Mouse (Mus musculus): ENCODE measurements around the gene Kin. TPM values are rescaled to one million over a fixed set of nuclear protein-coding genes. Genes with fewer than 3 reads are reported as not detected.

The Kin gene
- total RNA-seq (2012; rRNA removed), result 11.4 and 18.9 TPM in 2 replicates

GRCm38 (mm10) chr2:10080310-10081010 lies at the start of gene Kin, which contains the start of gene Atp5c1:
Kin (plus strand) TSS chr2:10080593.
Atp5c1 (minus strand) TSS chr2:10080510.
- H3K4me1 ChIP-seq (ENCODE audit: control insufficient read depth in 2 of 2, insufficient read depth in 2 of 2, low read length in 2 of 2, poor library complexity in 1 of 2), result peaks cover 5 to 16% of the 10 kb centered on the region in 2 experiments; a peak in 3 of 4 replicates
- peak within 1 kb of the TSS; percentile 92 to 93 for H3K4me3 ChIP-seq (ENCODE audit: insufficient read depth in 1 of 2, low read depth in 1 of 2, low read length in 2 of 2, poor library complexity in 1 of 2, severe bottlenecking in 1 of 2)
- peak within 1 kb of the TSS; percentile 61 for H3K27ac ChIP-seq (ENCODE audit: insufficient read depth, low read depth, low read length, poor library complexity, severe bottlenecking)
- peaks cover 5% of the 10 kb centered on the region; the same call in 1 of the 2 replicates for H3K36me3 ChIP-seq (ENCODE audit: control insufficient read depth, insufficient read depth, low read length, poor library complexity, severe bottlenecking)
- DNase-seq (ENCODE audit: low read depth, low spot score), result peak; percentile 95
- H3K9me3 ChIP-seq (ENCODE audit: control insufficient read depth, insufficient read depth, low read depth, low read length), result no peaks in the 10 kb centered on the region
- H3K9ac ChIP-seq (ENCODE audit: insufficient read depth, low read depth, low read length, poor library complexity, severe bottlenecking), result peak within 1 kb of the TSS; percentile 95
- in situ Hi-C loops (cut with MboI; ENCODE audit: low sequenced_read_pairs in 2 of 2, unreplicated experiment in 2 of 2), result no loop called here
- TF ChIP-seq ZC3H11A (IDR thresholded peaks at IDR 0.05; ENCODE audit: borderline replicate concordance, low read depth, low read length), result no peak
- peak; percentile 91 for TF ChIP-seq CHD2 (IDR thresholded peaks at IDR 0.05; ENCODE audit: low read depth, low read length)
- TF ChIP-seq ZNF384 (IDR thresholded peaks at IDR 0.05; ENCODE audit: low read depth, low read length), result no peak
- peak; percentile 19; the same call in 1 of the 2 replicates for TF ChIP-seq HCFC1 (IDR thresholded peaks at IDR 0.05; ENCODE audit: borderline replicate concordance, insufficient read depth, low read length)
- TF ChIP-seq MAFK (IDR thresholded peaks at IDR 0.05; ENCODE audit: insufficient read depth, low read depth, low read length), result no peak

GRCm38 (mm10) chr2:10033684-10034083 lies 46.7 kb upstream of the Kin start:
- no peak for DNase-seq (ENCODE audit: low read depth, low spot score)
- no peak overlapping the region for H3K4me3 ChIP-seq (ENCODE audit: insufficient read depth in 1 of 2, low read depth in 1 of 2, low read length in 2 of 2, poor library complexity in 1 of 2, severe bottlenecking in 1 of 2)
- H3K9me3 ChIP-seq (ENCODE audit: control insufficient read depth, insufficient read depth, low read depth, low read length), result no peaks in the 10 kb centered on the region
- H3K27ac ChIP-seq (ENCODE audit: insufficient read depth, low read depth, low read length, poor library complexity, severe bottlenecking), result no peak overlapping the region
- in situ Hi-C loops (cut with MboI; ENCODE audit: low sequenced_read_pairs in 2 of 2, unreplicated experiment in 2 of 2), result no loop called here
- H3K9ac ChIP-seq (ENCODE audit: insufficient read depth, low read depth, low read length, poor library complexity, severe bottlenecking), result no peak overlapping the region
- no peaks in the 10 kb centered on the region; a peak in 1 of 4 replicates for H3K4me1 ChIP-seq (ENCODE audit: control insufficient read depth in 2 of 2, insufficient read depth in 2 of 2, low read length in 2 of 2, poor library complexity in 1 of 2)
- no peaks in the 10 kb centered on the region for H3K36me3 ChIP-seq (ENCODE audit: control insufficient read depth, insufficient read depth, low read length, poor library complexity, severe bottlenecking)
- TF ChIP-seq ZNF384 (IDR thresholded peaks at IDR 0.05; ENCODE audit: low read depth, low read length) (no peak), CHD2 (IDR thresholded peaks at IDR 0.05; ENCODE audit: low read depth, low read length) (no peak), ZC3H11A (IDR thresholded peaks at IDR 0.05; ENCODE audit: borderline replicate concordance, low read depth, low read length) (no peak), HCFC1 (IDR thresholded peaks at IDR 0.05; ENCODE audit: borderline replicate concordance, insufficient read depth, low read length) (no peak), MAFK (IDR thresholded peaks at IDR 0.05; ENCODE audit: insufficient read depth, low read depth, low read length) (no peak)

- H3K9me3 ChIP-seq (ENCODE audit: control insufficient read depth, insufficient read depth, low read depth, low read length), result no peaks in the 10 kb centered on the region
- no peak overlapping the region for H3K27ac ChIP-seq (ENCODE audit: insufficient read depth, low read depth, low read length, poor library complexity, severe bottlenecking)
- TF ChIP-seq MAFK (IDR thresholded peaks at IDR 0.05; ENCODE audit: insufficient read depth, low read depth, low read length) (no peak), CHD2 (IDR thresholded peaks at IDR 0.05; ENCODE audit: low read depth, low read length) (no peak), ZC3H11A (IDR thresholded peaks at IDR 0.05; ENCODE audit: borderline replicate concordance, low read depth, low read length) (no peak), HCFC1 (IDR thresholded peaks at IDR 0.05; ENCODE audit: borderline replicate concordance, insufficient read depth, low read length) (no peak), ZNF384 (IDR thresholded peaks at IDR 0.05; ENCODE audit: low read depth, low read length) (no peak)
- in situ Hi-C loops (cut with MboI; ENCODE audit: low sequenced_read_pairs in 2 of 2, unreplicated experiment in 2 of 2), result no loop called here
- H3K9ac ChIP-seq (ENCODE audit: insufficient read depth, low read depth, low read length, poor library complexity, severe bottlenecking), result no peak overlapping the region
- no peaks in the 10 kb centered on the region for H3K36me3 ChIP-seq (ENCODE audit: control insufficient read depth, insufficient read depth, low read length, poor library complexity, severe bottlenecking)
- H3K4me1 ChIP-seq (ENCODE audit: control insufficient read depth in 2 of 2, insufficient read depth in 2 of 2, low read length in 2 of 2, poor library complexity in 1 of 2), result no peaks in the 10 kb centered on the region; a peak in 1 of 4 replicates
- no peak for DNase-seq (ENCODE audit: low read depth, low spot score)
- no peak overlapping the region for H3K4me3 ChIP-seq (ENCODE audit: insufficient read depth in 1 of 2, low read depth in 1 of 2, low read length in 2 of 2, poor library complexity in 1 of 2, severe bottlenecking in 1 of 2)
These were observed 45.4 kb upstream of the Kin start for GRCm38 (mm10) chr2:10034976-10035375.

GRCm38 (mm10) chr2:10047758-10048436 lies 32.5 kb upstream of the Kin start:
- Histone ChIP-seq H3K4me3 (ENCODE audit: insufficient read depth in 1 of 2, low read depth in 1 of 2, low read length in 2 of 2, poor library complexity in 1 of 2, severe bottlenecking in 1 of 2) (peak overlapping the region; percentile 96 to 99), H3K9ac (ENCODE audit: insufficient read depth, low read depth, low read length, poor library complexity, severe bottlenecking) (peak overlapping the region; percentile 97), H3K9me3 (ENCODE audit: control insufficient read depth, insufficient read depth, low read depth, low read length) (no peaks in the 10 kb centered on the region), H3K4me1 (ENCODE audit: control insufficient read depth in 2 of 2, insufficient read depth in 2 of 2, low read length in 2 of 2, poor library complexity in 1 of 2) (no peaks in the 10 kb centered on the region), H3K36me3 (ENCODE audit: control insufficient read depth, insufficient read depth, low read length, poor library complexity, severe bottlenecking) (no peaks in the 10 kb centered on the region), H3K27ac (ENCODE audit: insufficient read depth, low read depth, low read length, poor library complexity, severe bottlenecking) (no peak overlapping the region)
- no peak for DNase-seq (ENCODE audit: low read depth, low spot score)
- in situ Hi-C loops (cut with MboI; ENCODE audit: low sequenced_read_pairs in 2 of 2, unreplicated experiment in 2 of 2), result no loop called here
- TF ChIP-seq CHD2 (IDR thresholded peaks at IDR 0.05; ENCODE audit: low read depth, low read length) (no peak), HCFC1 (IDR thresholded peaks at IDR 0.05; ENCODE audit: borderline replicate concordance, insufficient read depth, low read length) (no peak), ZC3H11A (IDR thresholded peaks at IDR 0.05; ENCODE audit: borderline replicate concordance, low read depth, low read length) (no peak), MAFK (IDR thresholded peaks at IDR 0.05; ENCODE audit: insufficient read depth, low read depth, low read length) (no peak), ZNF384 (IDR thresholded peaks at IDR 0.05; ENCODE audit: low read depth, low read length) (no peak)

All from ES-E14 (cell line).